Mouse (Mus musculus) neural tube, embryonic 11.5 days (tissue): ENCODE measurements around the gene Fcgrt. TPM values are rescaled to one million over a fixed set of nuclear protein-coding genes. Genes with fewer than 3 reads are reported as not detected.
A peak's percentile ranks its signal among the peaks of the same experiment; 100 is the strongest.

Experiments
- ATAC-seq: fragments of 200-750 bp; cut with Nextera tagmentation; 2 replicates; pipeline ENCODE4 v1.8.0; 2017; ENCODE audit warnings: moderate number of reproducible peaks, mild to moderate bottlenecking, moderate TSS enrichment, moderate library complexity; ENCODE audit not compliant: insufficient read depth, low FRiP score, low TSS enrichment
- DNase-seq: peaks from one replicate; pipeline ENCODE4 v3.0.0-alpha.2; 2015; ENCODE audit warnings: low spot score
- H3K27ac ChIP-seq: fragments of 300-500 bp; sonication (generic); 2 replicates; pipeline ENCODE4 v1.5.1; 2014; ENCODE audit warnings: low read depth, mild to moderate bottlenecking, low read length
- H3K27me3 ChIP-seq: fragments of 300-500 bp; sonication (generic); 2 replicates; pipeline ENCODE4 v1.6.1; 2014; ENCODE audit warnings: mild to moderate bottlenecking, low read length, mixed read lengths; ENCODE audit not compliant: control insufficient read depth, insufficient read depth
- H3K36me3 ChIP-seq: fragments of 300-500 bp; sonication (generic); 2 replicates; pipeline ENCODE4 v1.6.1; 2014; ENCODE audit warnings: mild to moderate bottlenecking, low read length, moderate library complexity, mixed read lengths; ENCODE audit not compliant: control insufficient read depth, insufficient read depth
- H3K4me1 ChIP-seq: fragments of 300-500 bp; sonication (generic); 2 replicates; pipeline ENCODE4 v1.6.1; 2014; ENCODE audit warnings: low read length, mixed read lengths; ENCODE audit not compliant: control insufficient read depth, insufficient read depth
- H3K4me2 ChIP-seq: fragments of 300-500 bp; sonication (generic); 2 replicates; pipeline ENCODE4 v1.6.1; 2014; ENCODE audit warnings: low read depth, mild to moderate bottlenecking, moderate library complexity
- H3K4me3 ChIP-seq: fragments of 300-500 bp; sonication (generic); 2 replicates; pipeline ENCODE4 v1.5.1; 2014; ENCODE audit warnings: low read depth, low read length
- H3K9ac ChIP-seq: fragments of 300-500 bp; sonication (generic); 2 replicates; pipeline ENCODE4 v1.6.1; 2014; ENCODE audit warnings: mild to moderate bottlenecking, low read length
- H3K9me3 ChIP-seq: fragments of 300-500 bp; sonication (generic); 2 replicates; pipeline ENCODE4 v1.6.1; 2016; ENCODE audit warnings: low read length; ENCODE audit not compliant: control insufficient read depth
- WGBS: fragments of 180-500 bp; shearing (Covaris S2); extraction: QIAGEN DNeasy Blood & Tissue Kit; methylation state at CpG from one replicate; pipeline ENCODE4 v1.1.7; 2014; 5-methylcytosine and 5-hydroxymethylcytosine counted together
- polyA plus RNA-seq: library from polyadenylated mRNA; unstranded; fragments of >200 nt; fragmentation: Nextera tagmentation; extraction: Ambion mirVana; gene quantifications from 2 replicates; pipeline ENCODE4 v1.2.1, GENCODE M21; 2014

Fcgrt gene
- polyA plus RNA-seq, 1 experiment from 2014 or later = 12.8 TPM

DNA sequence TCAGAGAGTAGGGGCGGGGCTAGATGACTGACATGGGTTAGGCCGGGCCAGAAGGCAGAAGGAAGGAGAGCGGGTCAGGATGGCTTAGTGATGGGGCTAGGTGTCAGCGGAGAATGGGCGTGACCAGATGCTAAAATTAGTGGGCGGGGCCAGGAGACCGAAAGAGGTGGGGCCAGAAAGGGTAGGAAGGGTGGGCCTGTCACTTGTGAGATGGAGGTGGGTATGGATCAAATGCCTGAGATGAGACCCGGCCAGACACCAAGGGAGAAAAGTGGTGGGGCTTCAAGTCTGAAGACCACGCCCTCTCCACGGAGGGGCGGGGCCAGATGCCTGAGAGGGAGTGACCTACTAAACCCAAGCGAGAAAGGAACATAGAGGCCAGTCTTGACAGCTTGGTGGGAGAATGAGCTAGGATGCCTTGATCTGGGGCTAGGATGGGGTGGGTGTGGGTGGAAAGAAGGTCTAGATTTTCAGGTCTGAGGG is 30.9 kb upstream of the Fcgrt start:
- Histone ChIP-seq H3K27me3 (no peaks in the 10 kb centered on the region), H3K27ac (no peak overlapping the region), H3K9ac (no peak overlapping the region), H3K9me3 (no peaks in the 10 kb centered on the region), H3K4me2 (no peak overlapping the region), H3K4me1 (no peaks in the 10 kb centered on the region; the same call in 1 of the 2 replicates), H3K36me3 (no peaks in the 10 kb centered on the region), H3K4me3 (no peak overlapping the region)
- ATAC-seq = no peak
- 10% methylated on average over 12 of the region's 12 CpGs for WGBS
- DNase-seq = peak; percentile 45

GRCm38 (mm10) chr7:45133446-45134159 is 30.0 kb upstream of the Fcgrt start:
- 75% methylated on average over 8 of the region's 8 CpGs for WGBS
- H3K4me3 ChIP-seq = no peak overlapping the region
- ATAC-seq = no peak
- no peak overlapping the region for H3K4me2 ChIP-seq
- H3K27me3 ChIP-seq = no peaks in the 10 kb centered on the region
- no peak overlapping the region for H3K9ac ChIP-seq
- no peaks in the 10 kb centered on the region for H3K36me3 ChIP-seq
- DNase-seq = no peak
- no peak overlapping the region for H3K27ac ChIP-seq
- no peaks in the 10 kb centered on the region for H3K9me3 ChIP-seq
- no peaks in the 10 kb centered on the region; the same call in 1 of the 2 replicates for H3K4me1 ChIP-seq

DNA sequence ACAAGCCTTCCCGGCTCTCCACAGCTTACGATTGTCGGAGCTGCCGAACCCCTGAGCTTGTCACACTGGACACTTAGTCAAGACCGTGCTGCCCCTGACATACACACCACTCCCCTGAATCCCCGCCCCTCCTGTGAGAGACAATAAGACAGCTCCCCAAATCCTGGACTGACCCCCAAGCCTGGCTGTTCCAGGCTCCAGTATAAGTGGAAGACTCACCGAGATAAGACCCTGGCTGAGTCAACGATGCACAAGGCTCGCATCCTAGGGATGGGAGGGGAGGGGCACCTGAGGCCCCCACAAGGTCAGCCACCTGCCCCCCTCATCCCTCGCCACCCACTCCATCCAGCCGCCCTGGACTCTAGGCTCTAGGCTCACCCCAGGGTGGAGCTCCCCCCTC is 28.2 kb upstream of the Fcgrt start:
- Histone ChIP-seq H3K4me3 (no peak overlapping the region), H3K4me2 (no peak overlapping the region), H3K4me1 (peaks cover 9% of the 10 kb centered on the region), H3K36me3 (peaks cover 7% of the 10 kb centered on the region), H3K27ac (no peak overlapping the region), H3K27me3 (no peaks in the 10 kb centered on the region), H3K9me3 (no peaks in the 10 kb centered on the region), H3K9ac (no peak overlapping the region)
- no peak for ATAC-seq
- no peak for DNase-seq
- 84% methylated on average over 11 of the region's 11 CpGs for WGBS

GRCm38 (mm10) chr7:45129776-45130512 is 26.3 kb upstream of the Fcgrt start:
- H3K36me3 ChIP-seq = peaks cover 21% of the 10 kb centered on the region
- peaks cover 16% of the 10 kb centered on the region for H3K4me1 ChIP-seq
- 52% methylated on average over 15 of the region's 15 CpGs for WGBS
- H3K27me3 ChIP-seq = no peaks in the 10 kb centered on the region
- peak overlapping the region; percentile 77; the same call in 1 of the 2 replicates for H3K27ac ChIP-seq
- ATAC-seq = no peak
- H3K4me3 ChIP-seq = peak overlapping the region; percentile 95; the same call in 1 of the 2 replicates
- no peaks in the 10 kb centered on the region for H3K9me3 ChIP-seq
- no peak for DNase-seq
- peak overlapping the region; percentile 59 for H3K4me2 ChIP-seq
- peak overlapping the region; percentile 77; the same call in 1 of the 2 replicates for H3K9ac ChIP-seq

- peak overlapping the region; percentile 95 for H3K4me3 ChIP-seq
- no peak for DNase-seq
- H3K4me2 ChIP-seq = peak overlapping the region; percentile 59
- no peaks in the 10 kb centered on the region for H3K27me3 ChIP-seq
- peak overlapping the region; percentile 77 for H3K27ac ChIP-seq
- peaks cover 21% of the 10 kb centered on the region for H3K36me3 ChIP-seq
- peak overlapping the region; percentile 77 for H3K9ac ChIP-seq
- H3K9me3 ChIP-seq = no peaks in the 10 kb centered on the region
- WGBS = 2% methylated on average over 17 of the region's 17 CpGs
- H3K4me1 ChIP-seq = peaks cover 19% of the 10 kb centered on the region
- no peak for ATAC-seq
These were observed 25.7 kb upstream of the Fcgrt start for GRCm38 (mm10) chr7:45129318-45129717.

DNA sequence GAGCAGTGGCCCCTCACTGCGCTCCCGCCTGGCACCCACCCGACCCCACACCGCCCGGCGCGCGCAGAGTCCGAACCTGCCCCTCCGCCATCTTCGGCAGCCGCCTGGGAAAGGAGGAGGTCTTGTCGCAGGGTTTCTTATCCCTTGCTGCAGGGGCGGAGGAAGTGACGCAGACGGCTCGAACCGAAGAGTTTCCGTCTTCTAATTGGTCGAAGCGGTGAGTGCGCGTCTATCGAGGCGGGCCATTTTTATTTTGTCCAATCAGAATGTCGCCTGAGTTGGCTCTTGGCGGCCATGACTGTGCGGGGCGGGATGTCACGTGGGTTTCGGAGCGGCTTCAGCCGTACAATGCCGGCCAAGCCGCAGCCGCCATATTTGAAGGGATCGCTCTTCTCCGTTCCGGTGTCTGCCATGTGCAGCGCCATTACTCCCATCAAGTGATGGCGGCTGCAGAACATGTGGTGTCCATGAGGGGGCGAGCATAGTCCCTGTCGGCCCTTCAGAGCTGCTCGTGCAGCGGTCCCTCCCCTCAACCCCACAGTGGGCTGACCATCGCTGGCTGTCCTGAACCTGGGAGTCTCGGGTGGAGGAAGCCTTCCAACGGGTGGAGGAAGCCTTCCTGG is 25.1 kb upstream of the Fcgrt start, which contains the start of gene Rpl13a:
Gene Rpl13a (minus strand): TSS at position 138 of the 623 bp plus-strand sequence.
- Histone ChIP-seq H3K4me3 (peak within 1 kb of the TSS; percentile 95), H3K9me3 (no peaks in the 10 kb centered on the region), H3K27me3 (no peaks in the 10 kb centered on the region), H3K9ac (peak within 1 kb of the TSS; percentile 99), H3K36me3 (peaks cover 21% of the 10 kb centered on the region), H3K4me2 (peak within 1 kb of the TSS; percentile 96), H3K4me1 (peaks cover 19% of the 10 kb centered on the region), H3K27ac (peak within 1 kb of the TSS; percentile 84)
- peak; percentile 92 for ATAC-seq
- DNase-seq = peak; percentile 99
- 0% methylated on average over 48 of the region's 48 CpGs for WGBS

DNA sequence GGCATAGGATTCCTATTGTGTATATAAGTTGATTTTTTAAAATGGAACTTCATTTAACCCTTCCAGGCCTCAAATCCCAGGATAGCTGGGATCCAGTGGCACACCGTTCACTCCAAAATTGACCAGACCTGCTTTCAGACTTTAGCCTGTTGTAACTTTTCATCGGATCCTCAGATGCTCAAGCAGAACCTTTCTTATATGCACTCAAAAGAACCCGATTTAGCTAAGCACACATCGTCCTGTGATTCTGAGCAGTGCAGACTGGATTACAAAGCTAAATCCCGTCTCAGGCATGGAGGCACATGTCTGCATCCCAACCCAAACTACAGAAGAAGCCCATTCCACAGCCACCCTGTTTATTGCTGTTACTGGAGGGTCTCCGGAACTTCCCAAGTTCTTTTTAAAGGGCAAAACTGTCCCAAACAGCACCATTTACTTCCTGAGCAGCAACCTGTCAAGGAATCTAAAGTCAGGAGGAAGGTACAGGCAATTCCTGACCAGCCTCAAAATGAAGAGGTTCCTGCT is 24.1 kb upstream of the Fcgrt start:
- no peak for DNase-seq
- no peak for ATAC-seq
- Histone ChIP-seq H3K4me1 (peaks cover 23% of the 10 kb centered on the region), H3K9me3 (no peaks in the 10 kb centered on the region), H3K27me3 (no peaks in the 10 kb centered on the region), H3K4me3 (peak overlapping the region; percentile 95), H3K4me2 (peak overlapping the region; percentile 96), H3K27ac (peak overlapping the region; percentile 84), H3K36me3 (peaks cover 24% of the 10 kb centered on the region), H3K9ac (peak overlapping the region; percentile 99)
- WGBS = 0% methylated on average over 6 of the region's 6 CpGs

DNA sequence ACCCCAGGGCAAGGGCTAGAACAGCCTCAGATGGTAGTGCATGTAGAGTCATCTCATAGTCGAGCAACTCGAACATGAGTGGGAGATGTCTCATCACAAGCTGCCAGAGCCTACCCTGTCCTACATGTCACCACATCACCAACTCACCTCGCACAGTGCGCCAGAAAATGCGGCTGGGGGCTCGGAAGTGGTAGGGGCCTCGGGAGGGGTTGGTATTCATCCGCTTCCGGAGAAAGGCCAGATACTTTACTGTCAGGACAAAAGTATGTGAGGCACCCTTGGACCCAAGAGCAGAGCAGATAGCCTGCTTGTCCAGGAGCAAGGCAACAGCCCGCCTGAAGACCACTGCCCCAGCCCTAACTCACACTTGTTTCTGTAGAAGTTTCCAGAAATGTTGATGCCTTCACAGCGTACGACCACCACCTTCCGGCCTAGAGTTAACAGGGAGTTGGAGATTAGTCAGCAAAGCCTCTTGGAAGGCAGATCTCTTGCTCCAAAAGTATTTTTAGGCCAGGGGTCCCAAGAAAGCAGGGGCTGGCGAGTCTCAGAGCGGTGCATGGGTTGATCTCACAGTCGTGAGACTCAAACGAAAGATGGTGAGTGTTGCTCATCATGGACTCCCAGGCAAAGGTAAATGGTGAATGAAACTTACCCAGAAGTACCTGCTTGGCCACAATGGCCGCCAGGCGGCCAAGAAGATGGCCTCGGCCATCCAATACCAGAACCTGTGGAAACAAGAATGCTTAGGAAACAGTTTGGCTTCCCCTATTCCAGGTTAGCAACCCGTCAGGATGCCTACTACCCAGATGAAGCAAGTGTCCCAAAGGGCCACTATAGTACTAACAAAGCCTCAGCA is 23.4 kb upstream of the Fcgrt start:
- no peaks in the 10 kb centered on the region for H3K9me3 ChIP-seq
- no peak for DNase-seq
- peak overlapping the region; percentile 99 for H3K9ac ChIP-seq
- peak overlapping the region; percentile 84 for H3K27ac ChIP-seq
- peak overlapping the region; percentile 95 for H3K4me3 ChIP-seq
- peaks cover 27% of the 10 kb centered on the region for H3K4me1 ChIP-seq
- peak overlapping the region; percentile 96 for H3K4me2 ChIP-seq
- no peaks in the 10 kb centered on the region for H3K27me3 ChIP-seq
- ATAC-seq = no peak
- 49% methylated on average over 21 of the region's 21 CpGs for WGBS
- H3K36me3 ChIP-seq = peaks cover 28% of the 10 kb centered on the region
